Mouse (Mus musculus) heart, embryonic 11.5 days (tissue): ENCODE data around the gene 4930432K21Rik. TPM values are rescaled to one million over a fixed set of nuclear protein-coding genes. Genes with fewer than 3 reads are reported as not detected.
A peak's percentile ranks its signal among the peaks of the same experiment; 100 is the strongest.

Experiments
- ATAC-seq: fragments of 200-750 bp; cut with Nextera tagmentation; replicated peaks from 2 replicates; pipeline ENCODE4 v1.8.0; 2017; ENCODE audit warnings: moderate library complexity; ENCODE audit not compliant: insufficient number of reproducible peaks, low FRiP score, low TSS enrichment
- H3K27ac ChIP-seq: fragments of 300-500 bp; sonication (generic); 2 replicates; pipeline ENCODE4 v1.5.1; 2014; ENCODE audit warnings: mild to moderate bottlenecking, low read depth, low read length
- H3K27me3 ChIP-seq: fragments of 300-500 bp; sonication (generic); 2 replicates; pipeline ENCODE4 v1.6.1; 2014; ENCODE audit warnings: mild to moderate bottlenecking, low read length, mixed read lengths; ENCODE audit not compliant: control insufficient read depth, insufficient read depth
- H3K36me3 ChIP-seq: fragments of 300-500 bp; sonication (generic); 2 replicates; pipeline ENCODE4 v1.6.1; 2014; ENCODE audit warnings: mild to moderate bottlenecking, low read length, moderate library complexity, mixed read lengths; ENCODE audit not compliant: control insufficient read depth, insufficient read depth
- H3K4me1 ChIP-seq: fragments of 300-500 bp; sonication (generic); 2 replicates; pipeline ENCODE4 v1.6.1; 2014; ENCODE audit warnings: low read length; ENCODE audit not compliant: control insufficient read depth, insufficient read depth
- H3K4me2 ChIP-seq: fragments of 300-500 bp; sonication (generic); 2 replicates; pipeline ENCODE4 v1.6.1; 2014; ENCODE audit warnings: mild to moderate bottlenecking, moderate library complexity
- H3K4me3 ChIP-seq: fragments of 300-500 bp; sonication (generic); 2 replicates; pipeline ENCODE4 v1.5.1; 2014; ENCODE audit warnings: low read depth, low read length
- H3K9ac ChIP-seq: fragments of 300-500 bp; sonication (generic); 2 replicates; pipeline ENCODE4 v1.6.1; 2014; ENCODE audit warnings: mild to moderate bottlenecking, low read depth, low read length, moderate library complexity
- H3K9me3 ChIP-seq: fragments of 300-500 bp; sonication (generic); replicated peaks from 2 replicates; pipeline ENCODE4 v1.6.1; 2016; ENCODE audit warnings: low read length; ENCODE audit not compliant: control insufficient read depth
- WGBS: fragments of 180-500 bp; shearing (Covaris S2); extraction: QIAGEN DNeasy Blood & Tissue Kit; methylation state at CpG from one replicate; pipeline ENCODE4 v1.1.7; 2014; ENCODE audit not compliant: insufficient replicate concordance; 5-methylcytosine and 5-hydroxymethylcytosine counted together
- microRNA counts: library from miRNA; unstranded; fragments of <30 nt; microRNA quantifications from one replicate; lab custom pipeline; 2015
- microRNA-seq: library from miRNA; unstranded; fragments of <30 nt; microRNA quantifications from one replicate; pipeline ENCODE4, GENCODE M21; 2016; ENCODE audit warnings: borderline number of aligned reads
- polyA plus RNA-seq: library from polyadenylated mRNA; unstranded; fragments of >200 nt; fragmentation: Nextera tagmentation; extraction: Ambion mirVana; gene quantifications from 2 replicates; pipeline ENCODE4 v1.2.1, GENCODE M21; 2014

The 4930432K21Rik gene
- polyA plus RNA-seq, 1 experiment from 2014 or later: 0.44 TPM

DNA sequence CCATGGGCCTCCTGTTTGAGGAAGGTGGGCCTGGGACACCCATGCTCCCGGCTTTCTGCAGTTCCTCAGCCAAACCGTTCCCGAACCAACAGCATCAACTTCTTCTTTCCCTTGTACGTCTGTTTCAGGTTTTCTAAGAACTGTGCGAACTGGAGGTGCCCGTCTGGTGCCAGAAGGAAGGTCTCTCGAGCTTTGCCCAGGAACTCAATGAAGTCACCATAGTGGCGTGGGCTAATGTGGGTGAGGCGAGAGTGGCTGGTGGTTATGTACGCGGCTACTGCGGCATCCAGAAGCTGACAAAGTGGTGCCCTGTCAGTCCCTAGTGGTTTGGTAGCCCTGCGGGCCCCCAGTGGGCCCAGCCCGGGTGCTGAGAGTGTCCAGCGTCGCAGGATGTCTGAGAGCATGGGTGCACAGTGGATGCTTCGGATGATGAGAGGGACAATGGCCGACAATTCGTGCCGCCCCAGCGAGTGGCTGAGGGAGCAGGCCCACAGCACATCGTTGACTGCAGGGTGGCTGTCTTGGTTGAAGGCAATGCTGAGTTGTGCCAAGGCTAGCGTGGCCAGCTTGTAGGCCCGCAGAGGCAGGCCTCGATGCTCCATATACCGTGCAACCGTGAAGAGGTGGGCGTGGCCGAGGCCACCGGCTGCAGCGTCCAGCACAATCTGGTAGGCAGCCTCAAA lies 64.2 kb downstream of the 4930432K21Rik start:
- no peak overlapping the region for H3K4me3 ChIP-seq
- H3K27ac ChIP-seq: no peak overlapping the region
- peaks cover 14% of the 10 kb centered on the region for H3K4me1 ChIP-seq
- H3K9me3 ChIP-seq: no peaks in the 10 kb centered on the region
- H3K27me3 ChIP-seq: no peaks in the 10 kb centered on the region
- H3K36me3 ChIP-seq: peaks cover 29% of the 10 kb centered on the region
- WGBS: 87% methylated on average over 31 of the region's 31 CpGs
- H3K4me2 ChIP-seq: no peak overlapping the region
- H3K9ac ChIP-seq: no peak overlapping the region
- no peak for ATAC-seq

DNA sequence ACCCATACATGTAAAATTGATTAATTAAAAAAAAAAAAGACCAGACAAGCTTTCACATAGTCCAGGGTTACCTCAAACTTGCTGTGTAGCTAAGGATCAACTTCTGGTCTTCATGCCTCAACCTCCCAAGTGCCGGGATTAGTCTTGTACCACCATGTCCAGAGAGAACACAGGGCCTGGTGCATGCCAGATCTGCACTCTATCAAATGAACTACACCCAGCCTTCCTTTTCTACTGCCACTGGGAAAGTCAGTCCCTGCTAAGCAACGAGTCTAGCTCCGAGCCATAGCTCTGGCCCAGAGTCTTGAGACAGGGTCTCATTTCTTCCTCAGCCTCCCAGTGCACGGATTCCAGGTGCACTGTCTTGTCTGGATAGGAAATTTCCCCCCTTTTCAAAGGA lies 65.5 kb downstream of the 4930432K21Rik start:
- H3K27me3 ChIP-seq: no peaks in the 10 kb centered on the region
- peaks cover 30% of the 10 kb centered on the region for H3K36me3 ChIP-seq
- no peaks in the 10 kb centered on the region for H3K9me3 ChIP-seq
- no peak overlapping the region for H3K4me2 ChIP-seq
- WGBS: 85% methylated on average over 4 of the region's 4 CpGs
- no peak overlapping the region for H3K27ac ChIP-seq
- peaks cover 6% of the 10 kb centered on the region for H3K4me1 ChIP-seq
- no peak overlapping the region for H3K4me3 ChIP-seq
- no peak overlapping the region for H3K9ac ChIP-seq
- ATAC-seq: no peak

DNA sequence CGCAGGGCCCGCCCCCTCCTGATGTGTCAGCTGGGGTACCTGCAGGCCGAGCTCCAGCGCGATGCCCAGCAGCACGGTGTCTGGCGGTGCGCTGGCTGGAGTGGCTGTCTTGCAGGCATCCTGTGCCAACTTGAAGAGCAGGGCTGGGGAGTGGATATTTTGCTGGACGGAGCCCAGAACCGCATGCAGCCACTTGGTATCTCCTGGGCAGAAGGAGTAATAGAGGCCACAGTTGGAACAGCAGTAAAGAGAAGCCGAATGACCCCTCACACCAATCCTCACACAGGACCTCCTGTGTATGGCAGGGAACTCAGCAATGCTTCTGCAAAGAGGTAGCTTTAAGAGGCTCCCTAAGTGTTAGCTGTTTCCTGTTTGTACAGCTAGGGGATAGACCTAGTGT lies 69.4 kb downstream of the 4930432K21Rik start:
- WGBS: 89% methylated on average over 11 of the region's 11 CpGs
- Histone ChIP-seq H3K9ac (no peak overlapping the region), H3K4me3 (no peak overlapping the region), H3K4me1 (no peaks in the 10 kb centered on the region), H3K36me3 (peaks cover 17% of the 10 kb centered on the region), H3K4me2 (no peak overlapping the region), H3K27ac (no peak overlapping the region), H3K27me3 (no peaks in the 10 kb centered on the region), H3K9me3 (no peaks in the 10 kb centered on the region)
- ATAC-seq: no peak

DNA sequence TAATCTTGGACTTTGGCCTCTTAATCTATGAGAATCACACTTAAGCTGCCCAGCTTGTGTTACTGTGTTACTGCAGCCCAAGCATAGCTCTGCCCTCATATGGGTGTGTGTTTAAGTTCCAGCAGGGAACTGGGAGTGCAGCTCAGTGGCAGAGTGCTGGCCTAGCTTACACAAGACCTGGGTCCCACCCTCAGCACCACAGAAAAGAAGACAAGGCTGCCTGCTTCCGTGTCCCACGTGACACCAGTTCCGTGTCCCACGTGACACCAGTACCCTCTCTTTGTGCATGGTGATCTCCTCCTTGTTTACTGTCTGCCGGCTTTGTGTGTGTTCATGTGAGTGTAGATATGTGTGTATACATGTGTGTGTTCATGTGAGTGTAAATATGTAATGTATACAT lies 70.3 kb downstream of the 4930432K21Rik start:
- no peak for ATAC-seq
- H3K9me3 ChIP-seq: no peaks in the 10 kb centered on the region

DNA sequence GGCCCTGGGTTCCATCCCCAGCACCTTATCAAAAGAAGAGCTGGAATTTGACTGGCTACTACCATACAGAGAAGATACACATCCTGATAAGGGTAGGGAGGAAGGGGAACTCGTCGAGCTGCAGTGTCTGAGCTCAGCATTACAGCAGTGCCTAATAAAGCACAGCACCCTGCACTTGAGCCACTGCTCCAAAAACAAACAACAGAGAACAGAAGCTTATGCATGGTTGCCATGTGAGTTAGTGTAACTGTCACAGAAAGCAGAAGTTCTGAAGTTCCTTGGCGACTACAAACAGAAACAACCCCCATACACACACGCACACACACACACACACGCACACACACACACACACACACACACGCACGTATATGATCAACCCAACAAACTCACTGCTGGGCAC lies 72.3 kb downstream of the 4930432K21Rik start:
- ATAC-seq: no peak
- H3K4me1 ChIP-seq: no peaks in the 10 kb centered on the region
- no peak overlapping the region for H3K9ac ChIP-seq
- no peaks in the 10 kb centered on the region for H3K9me3 ChIP-seq
- no peak overlapping the region for H3K4me3 ChIP-seq
- no peak overlapping the region for H3K4me2 ChIP-seq
- peaks cover 30% of the 10 kb centered on the region for H3K36me3 ChIP-seq
- H3K27ac ChIP-seq: no peak overlapping the region
- H3K27me3 ChIP-seq: no peaks in the 10 kb centered on the region
- WGBS: 63% methylated on average over 7 of the region's 7 CpGs

More for the DNA sequence above, 70.3 kb downstream of the 4930432K21Rik start:
- Histone ChIP-seq H3K4me1 (no peaks in the 10 kb centered on the region), H3K9ac (no peak overlapping the region), H3K36me3 (peaks cover 19% of the 10 kb centered on the region), H3K4me3 (no peak overlapping the region), H3K27ac (no peak overlapping the region), H3K4me2 (no peak overlapping the region), H3K27me3 (no peaks in the 10 kb centered on the region)
- WGBS: 89% methylated on average over 5 of the region's 5 CpGs

MicroRNA genes within 50 kb of the gene (microRNA counts, 519-probe panel; counts per million panel counts)
- microRNA mmu-miR-181c (lab: Ali Mortazavi, UCI) (32.2 counts per million), microRNA mmu-miR-23a (lab: Ali Mortazavi, UCI) (6,078 counts per million, percentile 76 among the panel's probes with 10 or more counts), microRNA mmu-miR-27a (lab: Ali Mortazavi, UCI) (6,519 counts per million, percentile 84 among the panel's probes with 10 or more counts)

Small RNAs within 50 kb of the gene (microRNA-seq; reads per million reads assigned to microRNA genes)
- gene Gm25110: not detected
- gene Mir181c: 3,063 reads per million, percentile 90 among the genes with 10 or more reads in this experiment
- 2,916 reads per million, percentile 89 among the genes with 10 or more reads in this experiment for gene Mir181d
- 26,621 reads per million, percentile 98 among the genes with 10 or more reads in this experiment for gene Mir23a
- gene Mir24-2: not detected
- gene Mir27a: 385 reads per million, percentile 77 among the genes with 10 or more reads in this experiment
- not detected for gene Mir3074-2

Other genes starting within 250 kb of the 4930432K21Rik start
- 10.2 and 13.5 TPM in 2 replicates for gene Adgrl1, start 247.9 kb upstream of the 4930432K21Rik start, polyA plus RNA-seq
- 0.58 and 0.76 TPM in 2 replicates for gene Gm10644, start 192.8 kb upstream of the 4930432K21Rik start, polyA plus RNA-seq
- 69.4 and 72.2 TPM in 2 replicates for gene Asf1b, start 192.5 kb upstream of the 4930432K21Rik start, polyA plus RNA-seq
- 136 and 139 TPM in 2 replicates for gene Prkaca, start 175.0 kb upstream of the 4930432K21Rik start, polyA plus RNA-seq
- gene Samd1, start 150.4 kb upstream of the 4930432K21Rik start, polyA plus RNA-seq: 8.1 and 10.1 TPM in 2 replicates
- 0.42 and 0.52 TPM in 2 replicates for gene 1700067K01Rik, start 146.5 kb upstream of the 4930432K21Rik start, polyA plus RNA-seq
- 0.11 TPM in 1 of 2 replicates, not detected in the other for gene 2210011C24Rik, start 135.9 kb upstream of the 4930432K21Rik start, polyA plus RNA-seq
- gene Palm3, start 126.6 kb upstream of the 4930432K21Rik start, polyA plus RNA-seq: 0.57 and 0.77 TPM in 2 replicates
- 3.5 and 4.1 TPM in 2 replicates for gene Il27ra, start 105.4 kb upstream of the 4930432K21Rik start, polyA plus RNA-seq
- gene Rln3, start 103.0 kb upstream of the 4930432K21Rik start, polyA plus RNA-seq: not detected in 2 replicates
- 1.0 and 1.1 TPM in 2 replicates for gene Gm10643, start 82.9 kb upstream of the 4930432K21Rik start, polyA plus RNA-seq
- gene Rfx1, start 81.2 kb upstream of the 4930432K21Rik start, polyA plus RNA-seq: 7.5 and 7.9 TPM in 2 replicates
- gene Dcaf15, start 43.3 kb upstream of the 4930432K21Rik start, polyA plus RNA-seq: 7.5 and 8.8 TPM in 2 replicates
- 0.14 TPM in 1 of 2 replicates, not detected in the other for gene Podnl1, start 22.0 kb upstream of the 4930432K21Rik start, polyA plus RNA-seq
- 11.1 and 12.6 TPM in 2 replicates for gene Cc2d1a, start 89 bp upstream of the 4930432K21Rik start, polyA plus RNA-seq
- 1.4 and 2.8 TPM in 2 replicates for gene Nanos3, start 37.2 kb downstream of the 4930432K21Rik start, polyA plus RNA-seq
- 6.3 and 7.8 TPM in 2 replicates for gene Zswim4, start 89.0 kb downstream of the 4930432K21Rik start, polyA plus RNA-seq
- 321 and 330 TPM in 2 replicates for gene D8Ertd738e, start 101.7 kb downstream of the 4930432K21Rik start, polyA plus RNA-seq
- 45.3 and 50.7 TPM in 2 replicates for gene Mri1, start 109.3 kb downstream of the 4930432K21Rik start, polyA plus RNA-seq
- 16.1 and 18.5 TPM in 2 replicates for gene Ccdc130, start 122.4 kb downstream of the 4930432K21Rik start, polyA plus RNA-seq
- 6.3 and 7.6 TPM in 2 replicates for gene Cacna1a, start 240.4 kb downstream of the 4930432K21Rik start, polyA plus RNA-seq